Mouse (Mus musculus) kidney, postnatal 0 days (tissue): ENCODE measurements at regions not wholly inside any gene's neighbourhood (a gene's known extent, or its start where the extent isn't known, plus 50 kb on each side); places are given as distances from the start of the nearest gene placed in this dataset. TPM values are rescaled to one million over a fixed set of nuclear protein-coding genes. Genes with fewer than 3 reads are reported as not detected.

Source experiments
- ATAC-seq: fragments of 200-750 bp; cut with Nextera tagmentation; replicated peaks from 2 replicates; pipeline ENCODE4 v1.8.0; 2017; ENCODE audit warnings: low read depth, moderate number of reproducible peaks, moderate TSS enrichment, moderate library complexity; ENCODE audit not compliant: low FRiP score
- DNase-seq: peaks from one replicate; pipeline ENCODE4 v3.0.0-alpha.2; 2016; ENCODE audit warnings: low spot score
- H3K27ac ChIP-seq: fragments of 300-500 bp; sonication (generic); 2 replicates; pipeline ENCODE4 v1.5.1; 2014; ENCODE audit warnings: mild to moderate bottlenecking
- H3K27me3 ChIP-seq: fragments of 300-500 bp; sonication (generic); 2 replicates; pipeline ENCODE4 v1.6.1; 2014; ENCODE audit warnings: low read length, mixed read lengths; ENCODE audit not compliant: insufficient read depth
- H3K36me3 ChIP-seq: fragments of 300-500 bp; sonication (generic); 2 replicates; pipeline ENCODE4 v1.6.1; 2014; ENCODE audit warnings: low read length, mixed read lengths; ENCODE audit not compliant: insufficient read depth
- H3K4me1 ChIP-seq: fragments of 300-500 bp; sonication (generic); replicated peaks from 2 replicates; pipeline ENCODE4 v1.6.1; 2014; ENCODE audit warnings: antibody characterized with exemption, low read length, mixed read lengths; ENCODE audit not compliant: insufficient read depth
- H3K4me2 ChIP-seq: fragments of 300-500 bp; sonication (generic); 2 replicates; pipeline ENCODE4 v1.6.1; 2014; ENCODE audit warnings: mild to moderate bottlenecking, low read length, moderate library complexity, mixed read lengths
- H3K4me3 ChIP-seq: fragments of 300-500 bp; sonication (generic); replicated peaks from 2 replicates; pipeline ENCODE4 v1.5.1; 2014; ENCODE audit warnings: low read depth, low read length
- H3K9ac ChIP-seq: fragments of 300-500 bp; sonication (generic); 2 replicates; pipeline ENCODE4 v1.6.1; 2014; ENCODE audit warnings: low read depth, low read length
- H3K9me3 ChIP-seq: fragments of 300-500 bp; sonication (generic); replicated peaks from 2 replicates; pipeline ENCODE4 v1.6.1; 2016; ENCODE audit warnings: low read length, inconsistent platforms, mixed read lengths
- CTCF ChIP-seq: IDR thresholded peaks from 2 replicates; pipeline ENCODE4 v1.5.1; 2016; ENCODE audit warnings: antibody characterized with exemption, low read depth, mild to moderate bottlenecking, moderate library complexity
- WGBS: fragments of 180-500 bp; shearing (Covaris S2); extraction: QIAGEN DNeasy Blood & Tissue Kit; methylation state at CpG from one replicate; pipeline ENCODE4 v1.1.7; 2014; 5-methylcytosine and 5-hydroxymethylcytosine counted together
- microRNA-seq: library from miRNA; unstranded; fragments of <30 nt; microRNA quantifications from one replicate; pipeline ENCODE4, GENCODE M21; 2016

GRCm38 (mm10) chr15:14689141-14689540, 1515.7 kb upstream of the Cdh6 start:
- TF ChIP-seq CTCF: no peak
- Histone ChIP-seq H3K4me1 (no peaks in the 10 kb centered on the region), H3K9me3 (no peaks in the 10 kb centered on the region), H3K27ac (no peak overlapping the region), H3K4me3 (no peak overlapping the region), H3K27me3 (no peaks in the 10 kb centered on the region), H3K9ac (no peak overlapping the region), H3K4me2 (no peak overlapping the region), H3K36me3 (no peaks in the 10 kb centered on the region)
- WGBS: 71% methylated on average over 2 of the region's 2 CpGs
- ATAC-seq (no peak), DNase-seq (peak; percentile 10)

GRCm38 (mm10) chr15:14642291-14642690, 1468.8 kb upstream of the Cdh6 start:
- Histone ChIP-seq H3K27ac (no peak overlapping the region), H3K4me1 (no peaks in the 10 kb centered on the region), H3K4me2 (no peak overlapping the region), H3K36me3 (no peaks in the 10 kb centered on the region), H3K9ac (no peak overlapping the region), H3K4me3 (no peak overlapping the region), H3K27me3 (no peaks in the 10 kb centered on the region), H3K9me3 (no peaks in the 10 kb centered on the region)
- TF ChIP-seq CTCF: no peak
- WGBS: 87% methylated on average over 2 of the region's 2 CpGs
- ATAC-seq (no peak), DNase-seq (no peak)

GRCm38 (mm10) chr15:14628523-14628922, 1455.0 kb upstream of the Cdh6 start:
- no peaks in the 10 kb centered on the region for H3K9me3 ChIP-seq
- H3K36me3 ChIP-seq: no peaks in the 10 kb centered on the region
- H3K9ac ChIP-seq: no peak overlapping the region
- WGBS: 55% methylated on average over 1 of the region's 1 CpGs
- H3K27me3 ChIP-seq: no peaks in the 10 kb centered on the region
- no peak overlapping the region for H3K27ac ChIP-seq
- ATAC-seq (no peak), DNase-seq (peak; percentile 41)
- no peak overlapping the region for H3K4me2 ChIP-seq
- peak; percentile 70 for TF ChIP-seq CTCF
- H3K4me3 ChIP-seq: no peak overlapping the region
- no peaks in the 10 kb centered on the region for H3K4me1 ChIP-seq

- 82% methylated on average over 1 of the region's 1 CpGs for WGBS
- H3K4me2 ChIP-seq: no peak overlapping the region
These were observed 1433.2 kb upstream of the Cdh6 start for GRCm38 (mm10) chr15:14606691-14607090.

More at GRCm38 (mm10) chr15:14606691-14607090, 1433.2 kb upstream of the Cdh6 start:
- Histone ChIP-seq H3K27ac (no peak overlapping the region), H3K4me3 (no peak overlapping the region), H3K9me3 (no peaks in the 10 kb centered on the region), H3K27me3 (no peaks in the 10 kb centered on the region), H3K9ac (no peak overlapping the region), H3K36me3 (no peaks in the 10 kb centered on the region), H3K4me1 (no peaks in the 10 kb centered on the region)
- ATAC-seq: no peak
- DNase-seq: no peak
- TF ChIP-seq CTCF: no peak

Small RNA genes lying in the stretch of these regions (microRNA-seq; reads per million reads assigned to microRNA genes)
- not detected for gene Gm24080
